Comparison of ENCODE assay signal across 8 mouse cellular contexts in genomic region chr4:142081631-142082283, GRCm38 (mm10). TPM values are rescaled to one million over a fixed set of nuclear protein-coding genes. Genes with fewer than 3 reads are reported as not detected.
A peak's percentile ranks its signal among the peaks of the same experiment; 100 is the strongest.
DNase-seq lines count a peak whose midpoint lies in the region; ATAC-seq and TF ChIP-seq lines count a peak whose summit lies in the region.

No protein-coding gene starts in this region.

- H3K4me2 ChIP-seq in lung, embryonic 14.5 days = no peak overlapping the region

- TF ChIP-seq POLR2A in kidney, adult 2 months (IDR thresholded peaks at IDR 0.05; ENCODE audit: low read depth, low read length) = no peak

- no peak overlapping the region for H3K4me3 ChIP-seq in lung, embryonic 14.5 days (ENCODE audit: low read depth, low read length)
- H3K4me3 ChIP-seq in kidney, adult 2 months (ENCODE audit: insufficient read depth, low read depth, low read length) = peak overlapping the region; percentile 26

- no peaks in the 10 kb centered on the region for H3K36me3 ChIP-seq in lung, embryonic 14.5 days (ENCODE audit: insufficient read depth)
- H3K36me3 ChIP-seq in kidney, adult 2 months (ENCODE audit: control insufficient read depth, insufficient read depth, low read length) = no peaks in the 10 kb centered on the region

- no peaks in the 10 kb centered on the region for H3K9me3 ChIP-seq in lung, embryonic 14.5 days (ENCODE audit: low read depth, low read length)

- no peak overlapping the region for H3K27ac ChIP-seq in lung, embryonic 14.5 days (ENCODE audit: low read depth)
- peak overlapping the region; percentile 89 for H3K27ac ChIP-seq in kidney, adult 2 months (ENCODE audit: insufficient read depth, low read depth, low read length)

- ATAC-seq in lung, embryonic 14.5 days (ENCODE audit: insufficient read depth) = no peak
- no peak for ATAC-seq in frontal cortex, adult (ENCODE audit: low TSS enrichment)

- no peak for TF ChIP-seq CTCF in lung, embryonic 14.5 days (IDR thresholded peaks at IDR 0.05; ENCODE audit: low read depth)
- TF ChIP-seq CTCF in kidney, adult 2 months (conservative IDR thresholded peaks at IDR 0.05; ENCODE audit: insufficient read depth, insufficient read length, low read depth, low read length) = no peak

- DNase-seq in lung, embryonic 14.5 days = peak; percentile 67
- no peak for DNase-seq in lung, postnatal 25 days (ENCODE audit: low spot score)
- DNase-seq in gastrocnemius, postnatal 25 days = peak; percentile 18
- DNase-seq in kidney, adult 2 months = peak; percentile 83
- peak; percentile 41 for DNase-seq in lung, postnatal 14 days
- DNase-seq in left cerebral cortex, postnatal 14 days (ENCODE audit: low spot score in 2 of 2) = no peak
- no peak for DNase-seq in right cerebral cortex, adult 2 months (ENCODE audit: low spot score in 2 of 2)

- no peaks in the 10 kb centered on the region for H3K27me3 ChIP-seq in lung, embryonic 14.5 days (ENCODE audit: insufficient read depth, low read length)
- no peaks in the 10 kb centered on the region for H3K27me3 ChIP-seq in kidney, adult 2 months (replicated peaks; ENCODE audit: control insufficient read depth, insufficient read depth, low read length)

- intact Hi-C loops in left cerebral cortex, postnatal 14 days (cut with DNase I) = loop anchor here (5.0 kb wide), 2 partner anchors 54 to 69 kb away; no protein-coding TSS in a partner anchor

- H3K4me1 ChIP-seq in lung, embryonic 14.5 days (ENCODE audit: insufficient read depth) = peaks cover 18% of the 10 kb centered on the region
- peaks cover 47% of the 10 kb centered on the region for H3K4me1 ChIP-seq in kidney, adult 2 months (ENCODE audit: control insufficient read depth, insufficient read depth, low read length)

- WGBS in lung, embryonic 14.5 days = 54% methylated on average over 13 of the region's 13 CpGs
- 14% methylated on average over 13 of the region's 13 CpGs for WGBS in kidney, adult 2 months

- no peak overlapping the region for H3K9ac ChIP-seq in lung, embryonic 14.5 days

RNA-seq across cellular contexts. Expression of gene Tmem51, which starts 2.3 kb away (rescaled TPM):
- polyA plus RNA-seq in lung, embryonic 14.5 days (2014; fragmentation: Nextera tagmentation; extraction: Ambion mirVana) = 17.1 and 20.7 TPM in 2 replicates
- total RNA-seq in gastrocnemius, postnatal 25 days (2021) = 1 to 10 TPM in 1 of 2 experiments, under 1 TPM in 1; 0.61 to 1.2 TPM
- polyA plus RNA-seq in kidney, adult 2 months (2012; rRNA removed) = 59.6 and 60.4 TPM in 2 replicates
- total RNA-seq in left cerebral cortex, postnatal 14 days (2021) = 1 to 10 TPM; 6.9 to 7.5 TPM

Comparison
In these comparisons a context has a peak if more than half of its experiments do, and no peak if none do; other contexts are left out.
1. DNase-seq: peak in lung, embryonic 14.5 days (single experiment), gastrocnemius, postnatal 25 days (single experiment), kidney, adult 2 months (single experiment) and lung, postnatal 14 days (single experiment); none in lung, postnatal 25 days (single experiment), left cerebral cortex, postnatal 14 days (0 of 2) and right cerebral cortex, adult 2 months (0 of 2).